Mouse (Mus musculus) cerebellum, postnatal 14 days (tissue): ENCODE data around the gene Sarnp.

ENCODE experiments used
- DNase-seq, 2 experiments: peaks; one replicate each; pipeline ENCODE4 v3.0.0; 2021; ENCODE audit warnings: mixed read lengths in 2 of 2

Gene Sarnp

DNA sequence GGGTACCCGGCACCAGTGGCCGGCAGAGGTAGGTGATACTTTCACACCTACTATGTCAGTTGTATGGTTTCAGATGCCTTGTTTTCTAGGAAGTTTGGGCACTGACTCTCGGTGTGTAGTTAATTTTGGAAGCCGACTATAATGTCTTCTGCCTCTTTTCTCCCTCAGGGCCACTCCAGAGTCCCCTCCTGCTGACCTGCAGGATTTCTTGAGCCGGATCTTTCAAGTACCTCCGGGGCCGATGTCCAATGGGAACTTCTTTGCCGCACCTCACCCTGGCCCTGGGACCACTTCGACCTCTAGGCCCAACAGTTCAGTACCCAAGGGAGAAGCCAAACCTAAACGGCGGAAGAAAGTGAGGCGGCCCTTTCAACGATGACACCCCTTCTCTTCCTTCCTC lies at the start of gene Sarnp:
TSS of gene Sarnp (plus strand) at position 301 of the 400 bp plus-strand sequence.
- no peak for DNase-seq

- DNase-seq: no peak
Observed at GRCm38 (mm10) chr10:128772895-128773294, 44.2 kb upstream of the Sarnp start.

GRCm38 (mm10) chr10:128773685-128774084 lies 43.4 kb upstream of the Sarnp start:
- DNase-seq: no peak

DNA sequence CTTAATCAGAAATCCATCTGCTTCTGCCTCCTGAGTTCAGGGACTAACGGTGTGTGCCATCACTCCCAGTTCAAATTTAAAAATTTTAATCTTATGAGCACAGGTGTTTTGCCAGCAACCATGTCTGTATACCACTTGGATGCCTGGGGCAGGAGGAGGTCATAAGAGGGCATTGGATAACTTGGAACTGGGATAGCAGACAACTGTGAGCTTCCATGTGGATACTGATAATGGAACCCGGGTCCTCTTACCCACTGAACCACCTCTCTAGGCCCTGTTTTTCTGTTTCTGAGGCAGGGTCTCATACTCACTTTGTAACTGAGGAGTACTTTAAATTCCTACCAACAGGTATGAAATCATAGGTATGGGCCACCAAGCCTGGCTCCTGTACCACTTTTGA lies 38.7 kb upstream of the Sarnp start:
- DNase-seq: no peak

GRCm38 (mm10) chr10:128779011-128779795 lies 37.9 kb upstream of the Sarnp start:
- DNase-seq: no peak

- no peak for DNase-seq
Observed at GRCm38 (mm10) chr10:128780200-128780599, 36.9 kb upstream of the Sarnp start.

DNA sequence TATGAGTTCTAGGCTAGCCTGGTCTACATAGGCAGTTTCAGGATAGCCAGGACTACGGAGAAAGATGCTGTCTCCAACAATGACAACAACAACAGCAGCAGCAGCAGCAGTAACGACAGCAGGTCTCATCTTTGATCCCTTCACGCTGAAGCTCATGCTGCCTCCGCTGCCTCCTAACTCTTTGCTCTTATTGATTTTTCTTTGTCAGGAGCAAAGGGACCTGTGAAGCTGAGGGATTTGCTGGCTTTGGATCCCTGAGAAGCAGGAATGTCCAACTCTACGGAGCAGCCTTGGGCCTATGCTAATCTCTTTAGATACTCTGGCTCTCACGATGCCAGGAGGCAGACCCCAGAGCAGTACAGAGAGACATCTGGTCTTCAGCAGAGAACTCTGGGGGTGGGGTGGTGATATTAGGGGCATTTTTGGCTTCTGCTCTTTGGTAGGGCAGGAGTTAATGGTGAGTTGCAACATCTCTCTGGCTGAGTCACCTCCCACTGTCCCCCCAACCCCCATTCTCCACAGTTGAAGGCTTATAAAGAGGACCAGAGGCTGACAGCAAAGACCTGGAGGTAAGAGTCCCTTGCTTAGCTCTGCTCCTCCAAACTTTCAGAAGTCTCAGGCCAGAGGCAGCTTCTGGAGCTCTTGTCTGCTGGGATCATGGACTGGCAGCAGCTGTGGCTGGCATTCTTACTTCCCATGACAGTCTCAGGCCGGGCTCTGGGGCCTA lies 26.6 kb upstream of the Sarnp start, which contains the start of gene Mmp19:
TSS of gene Mmp19 (plus strand) at position 513 of the 727 bp plus-strand sequence.
- DNase-seq: no peak

DNA sequence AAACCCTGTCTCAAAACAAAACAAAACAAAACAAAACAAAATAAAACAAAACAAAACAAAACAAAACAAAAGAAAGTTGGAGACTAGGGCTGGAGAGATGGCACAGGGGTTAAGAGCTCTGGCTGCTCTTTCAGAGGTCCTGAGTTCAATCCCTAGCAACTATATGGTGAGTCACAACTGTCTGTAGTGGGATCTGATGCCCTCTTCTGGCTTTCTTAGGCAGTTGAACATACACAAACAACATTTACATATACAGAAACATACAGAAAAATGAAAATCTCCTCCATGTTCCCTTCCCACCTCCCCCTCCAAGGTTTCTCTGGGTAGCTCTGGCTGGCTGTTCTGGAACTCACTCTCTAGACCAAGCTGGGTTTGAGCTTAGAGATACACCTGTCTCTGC lies 25.1 kb upstream of the Sarnp start:
- DNase-seq: no peak

DNA sequence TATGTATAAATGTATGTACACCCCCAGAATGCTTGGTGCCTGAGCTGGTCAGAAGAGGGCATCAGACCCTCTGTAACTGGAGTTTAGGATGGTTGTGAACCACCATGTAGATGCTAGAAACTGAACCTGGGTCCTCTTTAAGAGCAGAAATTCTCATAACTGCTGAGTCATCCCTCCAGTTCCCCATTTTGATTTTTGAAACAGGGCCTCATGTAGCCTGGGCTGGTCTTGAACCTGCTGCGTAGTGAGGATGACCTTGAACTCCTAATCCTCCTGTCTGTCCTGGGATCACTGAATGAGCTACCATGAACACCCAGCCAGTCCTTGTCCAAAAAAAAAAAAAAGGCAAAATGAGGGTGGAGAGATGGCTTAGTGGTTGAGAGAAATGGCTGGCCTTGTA lies 23.9 kb upstream of the Sarnp start:
- DNase-seq: no peak

- DNase-seq: no peak
Observed at GRCm38 (mm10) chr10:128794391-128794790, 22.7 kb upstream of the Sarnp start.

DNA sequence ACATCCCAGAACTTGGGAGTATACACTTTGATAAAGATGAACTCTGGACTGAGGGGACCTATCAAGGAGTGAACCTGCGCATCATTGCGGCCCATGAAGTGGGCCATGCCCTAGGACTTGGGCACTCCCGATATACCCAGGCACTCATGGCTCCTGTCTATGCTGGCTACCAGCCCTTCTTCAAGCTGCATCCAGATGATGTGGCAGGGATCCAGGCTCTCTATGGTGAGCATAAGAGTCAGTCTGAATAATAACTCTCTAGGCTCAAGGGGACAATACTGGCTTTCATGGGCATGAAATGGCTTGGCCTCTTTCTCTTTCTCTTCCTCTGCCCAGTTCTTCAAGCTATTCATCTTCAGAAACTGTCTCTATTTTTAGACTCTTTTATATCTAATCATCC lies 21.6 kb upstream of the Sarnp start:
- peak in 1 of 2 experiments; percentile 37 for DNase-seq

DNA sequence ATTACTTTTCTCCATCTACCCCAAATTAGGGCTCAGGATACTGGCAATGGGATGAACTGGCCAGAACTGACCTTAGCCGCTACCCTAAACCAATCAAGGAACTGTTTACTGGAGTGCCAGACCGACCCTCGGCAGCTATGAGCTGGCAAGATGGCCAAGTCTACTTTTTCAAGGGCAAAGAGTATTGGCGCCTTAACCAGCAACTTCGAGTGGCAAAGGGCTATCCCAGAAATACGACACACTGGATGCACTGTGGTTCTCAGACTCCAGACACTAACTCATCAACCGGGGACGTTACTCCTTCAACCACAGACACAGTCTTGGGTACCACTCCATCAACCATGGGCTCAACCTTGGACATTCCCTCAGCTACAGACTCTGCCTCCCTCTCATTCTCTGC lies 18.5 kb upstream of the Sarnp start:
- DNase-seq: no peak

- DNase-seq: no peak
Observed at GRCm38 (mm10) chr10:128801981-128802495, 15.1 kb upstream of the Sarnp start.

DNA sequence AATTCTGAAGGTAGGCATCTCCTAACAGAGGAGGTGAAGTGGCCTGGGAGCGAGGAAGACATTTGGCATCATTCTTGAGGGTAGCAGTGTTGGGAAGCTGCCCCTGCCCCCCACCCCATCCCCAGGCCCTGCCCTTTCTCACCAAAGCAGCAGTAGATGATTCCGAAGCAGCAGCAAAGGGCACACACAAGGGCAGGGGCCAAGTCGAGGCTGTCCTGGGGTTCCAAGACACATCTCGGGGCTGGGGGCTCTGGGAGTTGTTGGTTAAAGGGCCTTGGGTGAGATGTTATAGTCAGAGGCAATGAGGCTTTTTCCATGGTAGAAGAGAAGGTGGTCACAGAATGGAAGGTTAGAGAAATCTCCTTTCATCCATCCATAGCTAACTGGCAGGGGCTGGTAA lies 14.2 kb upstream of the Sarnp start:
- peak in 1 of 2 experiments; percentile 16 for DNase-seq

- peak in 1 of 2 experiments; percentile 16 for DNase-seq
Observed at GRCm38 (mm10) chr10:128803361-128803760, 13.8 kb upstream of the Sarnp start.

GRCm38 (mm10) chr10:128803771-128804270 lies 13.3 kb upstream of the Sarnp start, which contains the start of gene Dnajc14:
Dnajc14 (plus strand) TSS chr10:128804062.
- DNase-seq: peak; percentile 78 to 80

DNA sequence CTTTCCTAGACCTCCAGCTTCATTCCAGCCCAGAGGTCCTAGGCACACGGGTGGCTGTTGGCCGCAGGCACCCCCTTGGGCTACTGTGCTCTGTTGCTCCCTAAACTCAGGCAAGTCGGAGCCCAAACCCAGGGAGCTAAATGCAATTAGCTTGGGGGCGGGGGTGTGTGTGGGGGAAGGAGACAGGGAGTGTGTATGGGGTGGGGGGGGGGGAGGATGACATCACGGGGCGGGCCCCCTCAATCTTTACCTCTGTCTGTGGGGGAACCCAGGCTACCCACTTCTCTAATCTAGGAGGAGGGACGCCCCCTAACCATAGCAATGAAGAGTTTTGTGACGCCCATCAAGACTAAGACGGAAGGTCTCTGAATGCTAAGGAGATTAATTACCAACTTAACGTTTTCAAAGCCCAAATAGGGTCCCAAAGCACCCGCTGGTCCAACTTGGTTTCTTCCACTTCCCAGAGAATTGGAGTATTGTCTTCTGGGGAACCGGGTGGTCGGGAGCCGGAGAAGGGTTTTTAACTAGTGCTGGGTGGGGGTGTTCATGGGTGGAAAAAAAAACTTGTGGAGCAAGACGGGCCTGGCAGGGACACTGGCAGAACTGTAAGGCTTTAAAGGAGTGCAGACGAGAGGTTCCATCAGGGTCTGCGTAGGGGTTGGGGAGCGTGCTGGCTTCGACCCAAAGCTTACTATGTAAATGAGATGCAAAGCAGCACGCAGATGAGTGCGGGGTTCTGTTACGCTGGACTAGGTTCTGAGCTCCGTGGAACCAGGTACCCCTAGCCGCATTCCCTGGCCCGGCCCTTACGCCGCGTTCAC lies 12.7 kb upstream of the Sarnp start, which contains the start of gene Tmem198b:
TSS of gene Tmem198b (minus strand) at position 100 of the 821 bp plus-strand sequence.
- DNase-seq: peak; percentile 80 to 83

- DNase-seq: peak; percentile 96 to 98
Observed at GRCm38 (mm10) chr10:128805092-128806000, 11.8 kb upstream of the Sarnp start.

DNA sequence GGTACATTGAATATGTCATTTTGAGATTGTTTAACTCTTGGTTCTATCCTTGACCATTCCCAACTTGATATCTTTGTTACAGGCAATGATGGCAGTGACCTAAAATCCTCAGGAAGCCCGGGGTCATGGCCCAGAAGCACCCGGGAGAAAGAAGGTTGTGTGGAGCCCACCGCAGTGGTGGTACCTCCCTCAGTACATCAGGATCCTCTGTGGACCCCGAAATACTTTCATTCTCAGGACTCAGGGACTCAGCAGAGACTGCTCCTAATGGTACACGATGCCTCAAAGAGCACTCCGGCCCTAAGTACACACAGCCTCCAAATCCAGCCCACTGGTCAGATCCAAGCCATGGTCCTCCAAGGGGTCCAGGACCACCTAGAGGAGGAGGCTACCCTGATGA lies 11.0 kb upstream of the Sarnp start:
- DNase-seq: no peak

DNA sequence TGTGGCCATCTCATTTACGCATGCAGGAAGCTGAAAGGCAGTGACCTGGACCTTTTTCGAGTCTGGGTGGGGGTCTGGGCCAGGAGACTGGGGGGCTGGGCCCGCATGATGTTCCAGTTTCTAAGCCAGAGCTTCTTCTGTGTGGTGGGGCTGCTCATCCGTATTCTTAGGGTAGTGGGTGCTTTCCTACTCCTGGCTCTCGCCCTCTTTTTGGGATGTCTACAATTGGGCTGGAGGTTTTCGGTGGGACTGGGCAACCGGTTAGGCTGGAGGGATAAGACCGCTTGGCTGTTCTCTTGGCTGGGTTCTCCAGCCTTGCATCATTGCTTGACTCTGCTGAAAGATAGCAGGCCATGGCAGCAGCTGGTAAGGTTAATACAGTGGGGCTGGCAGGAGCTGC lies 10.1 kb upstream of the Sarnp start:
- no peak for DNase-seq

DNA sequence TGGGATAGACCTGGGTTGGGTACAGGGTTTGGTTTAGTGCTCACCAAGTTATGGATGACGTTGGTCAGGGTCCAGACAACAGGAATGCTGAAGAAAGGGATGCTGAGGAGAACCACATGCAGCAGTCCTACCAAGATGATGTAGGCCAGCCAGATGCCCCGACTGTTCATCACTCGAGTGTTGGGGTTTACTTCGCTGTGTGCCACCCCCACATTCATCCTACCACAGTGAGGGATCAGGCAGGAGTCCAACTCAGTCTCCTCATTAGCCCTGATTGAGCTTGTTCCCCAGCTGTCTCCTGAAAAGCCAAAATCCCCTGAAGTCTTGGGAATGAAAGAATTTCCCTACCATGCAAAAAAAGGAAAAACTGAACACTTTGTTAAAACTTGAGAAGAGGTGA lies 3.1 kb downstream of the Sarnp start:
- no peak for DNase-seq
